Mouse (Mus musculus): ENCODE data around the gene Cib4.

Cib4 gene

GRCm38 (mm10) chr5:30545698-30546097 lies at the start of gene Cib4:
TSS of gene Cib4 (minus strand) at chr5:30545836.
- no peak for DNase-seq (ENCODE audit: low read depth, low spot score)

- DNase-seq (ENCODE audit: low read depth, low spot score) = no peak
These were observed 49.4 kb upstream of the Cib4 start for GRCm38 (mm10) chr5:30594953-30595560.

DNA sequence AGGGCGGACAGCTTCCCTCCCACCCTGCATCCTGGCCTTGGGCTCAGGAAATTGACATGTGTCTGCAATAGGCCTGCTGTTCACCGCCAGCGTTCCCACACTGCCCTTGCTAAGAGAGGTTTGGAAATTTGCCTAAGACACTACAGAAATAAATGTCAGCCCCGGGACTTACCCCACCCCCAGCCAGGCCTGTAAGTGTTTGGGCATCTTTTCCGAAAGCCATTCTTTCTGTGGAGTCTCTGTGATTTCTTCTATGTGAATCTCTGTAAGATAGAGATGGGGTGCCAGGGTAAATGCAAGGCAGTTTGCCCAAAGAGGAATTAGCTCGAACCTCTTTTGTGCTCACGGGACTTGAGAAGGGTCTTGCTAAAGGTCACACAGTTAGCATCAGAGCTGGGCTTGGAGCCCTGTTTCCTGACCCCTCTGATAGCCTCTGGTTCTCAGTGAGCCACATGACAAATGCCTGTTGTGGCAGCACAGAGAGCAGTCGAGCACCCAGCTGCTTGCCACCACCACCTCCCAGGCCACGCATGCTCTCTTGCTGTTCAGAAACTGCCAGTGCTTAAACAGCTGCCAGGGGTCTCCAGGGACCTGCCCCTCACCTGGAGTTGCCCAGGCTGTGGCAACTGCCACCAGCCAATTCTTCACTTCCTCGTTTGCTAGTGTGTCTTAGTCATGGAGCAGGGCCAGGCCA lies 48.3 kb upstream of the Cib4 start:
- DNase-seq (ENCODE audit: low read depth, low spot score) = no peak

- no peak for DNase-seq (ENCODE audit: low read depth, low spot score)
These were observed 47.7 kb upstream of the Cib4 start for GRCm38 (mm10) chr5:30593360-30593759.

DNA sequence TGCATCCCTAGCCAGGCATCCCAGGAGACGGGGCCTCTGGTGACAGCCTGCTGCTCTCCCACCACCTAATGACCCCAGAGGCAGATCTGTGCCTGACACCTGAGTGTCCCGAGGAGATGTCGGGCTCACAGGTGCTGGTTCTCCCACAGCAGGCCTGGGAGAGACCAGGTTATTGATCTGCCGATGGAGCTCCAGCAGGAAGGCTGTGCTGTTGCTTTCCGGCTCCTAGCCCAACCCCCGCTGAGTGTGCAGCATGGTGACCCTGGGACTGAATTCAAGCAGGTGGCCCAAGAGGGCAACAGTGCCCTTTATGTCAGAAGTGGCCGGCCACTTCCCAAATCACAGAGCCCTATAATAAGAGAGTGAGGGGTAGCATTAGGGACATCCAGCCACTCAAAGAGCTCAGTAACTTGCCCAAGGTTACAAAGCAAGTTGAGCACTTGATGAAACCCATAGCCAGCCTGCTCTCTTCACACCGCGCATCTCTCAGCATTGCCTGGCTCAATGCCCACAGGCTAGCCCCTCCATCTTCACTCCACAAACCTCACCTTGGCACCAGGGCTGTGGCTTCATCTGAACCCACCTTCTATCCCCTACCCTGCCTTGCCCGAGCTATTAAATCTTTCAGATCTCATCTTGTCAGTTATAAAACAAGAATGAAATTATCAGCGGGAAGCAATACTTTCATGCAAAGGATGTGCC lies 46.8 kb upstream of the Cib4 start:
- DNase-seq (ENCODE audit: low read depth, low spot score) = no peak

GRCm38 (mm10) chr5:30591786-30592185 lies 46.1 kb upstream of the Cib4 start:
- DNase-seq (ENCODE audit: low read depth, low spot score) = no peak

DNA sequence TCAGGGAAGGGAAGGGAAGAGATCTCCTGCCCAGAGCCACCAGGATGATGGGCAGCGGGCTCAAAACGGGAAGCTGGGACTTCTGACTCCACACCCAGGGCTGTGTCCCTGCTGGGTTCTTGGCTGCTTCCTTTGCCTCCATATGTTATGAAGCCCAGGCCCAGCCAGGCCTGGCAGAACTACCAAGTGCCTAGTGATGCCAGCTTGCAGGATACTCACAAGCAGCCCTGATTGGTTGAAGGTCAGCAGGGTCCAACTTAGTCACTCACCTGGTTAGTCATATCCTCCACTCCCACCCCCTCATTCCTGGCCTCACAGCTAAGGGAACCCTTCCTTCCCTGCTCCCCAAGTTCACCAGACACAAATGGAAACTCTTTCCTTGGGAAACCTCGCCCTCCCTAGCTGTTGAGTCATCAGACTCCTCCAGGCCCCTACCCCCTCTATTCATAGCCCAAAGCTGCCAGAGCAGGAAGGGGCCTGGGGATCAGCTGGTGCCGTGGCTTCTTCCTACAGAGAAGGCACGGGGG lies 45.6 kb upstream of the Cib4 start:
- DNase-seq (ENCODE audit: low read depth, low spot score) = no peak

DNA sequence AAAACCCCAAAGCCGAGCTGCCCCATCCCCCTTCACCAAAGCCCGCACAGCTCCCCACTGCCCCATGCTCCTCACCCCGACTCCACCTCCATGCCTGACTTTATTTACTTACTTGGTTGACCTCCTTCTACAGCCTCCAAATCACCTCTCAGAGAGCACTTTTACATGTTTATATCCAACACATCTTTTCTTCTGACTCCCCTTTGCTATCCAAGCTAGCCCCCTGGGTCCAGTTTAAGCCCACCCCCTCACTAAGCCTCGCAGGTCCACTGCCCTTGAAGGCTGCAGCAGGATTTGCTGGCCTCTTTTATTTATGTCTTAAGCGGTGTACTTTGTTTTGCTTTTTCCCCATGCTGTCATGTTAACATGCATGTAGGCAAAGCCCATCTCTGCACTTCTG lies 44.6 kb upstream of the Cib4 start:
- DNase-seq (ENCODE audit: low read depth, low spot score) = no peak

DNA sequence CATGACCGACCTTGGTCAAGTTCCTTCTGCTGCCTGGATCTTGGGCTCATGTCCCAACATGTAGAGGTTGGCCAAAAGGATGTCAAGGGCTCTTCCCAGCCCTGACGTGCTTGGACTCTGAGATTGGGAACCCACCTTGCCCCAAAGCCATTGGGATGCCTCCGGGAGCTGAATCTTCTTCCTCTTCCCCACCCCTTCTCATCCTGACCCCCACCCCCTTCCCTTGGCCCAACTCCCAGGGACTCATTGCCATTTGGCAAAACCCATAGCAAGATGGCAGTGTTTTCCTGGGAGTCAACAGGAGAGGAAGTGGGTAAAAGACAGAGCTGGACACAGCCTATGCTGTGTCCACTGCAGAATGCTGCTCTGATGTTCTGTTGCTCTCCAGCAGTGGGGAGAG lies 43.9 kb upstream of the Cib4 start:
- no peak for DNase-seq (ENCODE audit: low read depth, low spot score)

- no peak for DNase-seq (ENCODE audit: low read depth, low spot score)
These were observed 43.4 kb upstream of the Cib4 start for GRCm38 (mm10) chr5:30589069-30589468.

- no peak for DNase-seq (ENCODE audit: low read depth, low spot score)
These were observed 42.8 kb upstream of the Cib4 start for GRCm38 (mm10) chr5:30588301-30588968.

DNA sequence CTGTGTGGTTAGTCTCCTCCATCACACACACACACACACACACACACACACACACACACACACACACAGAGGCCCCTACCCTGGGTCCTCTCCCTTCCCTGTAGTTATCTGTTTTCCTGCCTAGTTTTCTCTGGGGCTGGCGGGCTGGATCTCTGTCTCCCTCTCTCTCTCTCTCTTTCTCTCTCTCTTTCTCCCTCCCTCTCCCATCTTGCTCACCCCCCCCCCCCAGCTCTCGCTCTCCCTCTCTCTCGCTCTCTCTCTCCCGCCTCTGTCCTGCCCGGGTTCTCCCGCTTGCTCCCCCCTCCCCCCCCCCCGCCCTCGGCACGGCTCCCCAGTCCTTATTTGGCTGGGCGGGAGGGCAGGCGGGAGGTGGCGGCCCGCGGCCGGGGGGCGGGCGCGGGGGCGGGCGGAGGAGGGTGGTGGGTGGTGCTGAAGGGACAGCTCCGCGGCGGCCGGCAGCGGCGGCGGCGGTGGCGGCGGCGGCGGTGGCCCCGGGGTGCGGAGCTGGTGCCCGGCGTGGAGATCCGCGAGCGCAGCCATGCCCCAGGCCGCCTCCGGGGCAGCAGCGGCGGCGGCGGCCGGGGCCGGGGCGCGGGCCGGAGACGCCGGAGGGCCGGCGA lies 42.2 kb upstream of the Cib4 start, which contains the start of gene Kcnk3:
Gene Kcnk3 (plus strand): TSS at position 490 of the 620 bp plus-strand sequence.
- peak; percentile 30 for DNase-seq (ENCODE audit: low read depth, low spot score)

- no peak for DNase-seq (ENCODE audit: low read depth, low spot score)
These were observed 41.5 kb upstream of the Cib4 start for GRCm38 (mm10) chr5:30587101-30587500.

DNA sequence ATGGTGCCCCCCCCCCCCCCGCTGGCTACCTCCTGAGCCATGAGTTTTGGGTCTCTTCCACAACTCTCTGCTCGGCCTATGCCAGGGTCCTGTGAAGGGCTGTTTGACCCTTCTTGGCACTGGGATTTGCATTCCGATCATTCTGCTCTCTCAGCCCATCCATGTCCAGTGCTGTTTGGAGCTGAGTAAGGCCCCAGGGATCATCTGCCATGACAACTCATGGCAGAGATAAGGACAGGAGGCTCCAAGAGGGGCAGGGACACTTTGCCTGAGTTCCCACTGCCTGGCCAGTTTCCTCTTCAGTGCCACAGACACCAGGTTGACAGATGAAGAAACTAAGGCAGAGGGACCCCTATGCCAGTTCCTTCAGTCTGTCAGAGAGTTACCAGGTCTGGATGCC lies 41.0 kb upstream of the Cib4 start:
- no peak for DNase-seq (ENCODE audit: low read depth, low spot score)

- DNase-seq (ENCODE audit: low read depth, low spot score) = no peak
These were observed 36.4 kb upstream of the Cib4 start for GRCm38 (mm10) chr5:30582017-30582416.

DNA sequence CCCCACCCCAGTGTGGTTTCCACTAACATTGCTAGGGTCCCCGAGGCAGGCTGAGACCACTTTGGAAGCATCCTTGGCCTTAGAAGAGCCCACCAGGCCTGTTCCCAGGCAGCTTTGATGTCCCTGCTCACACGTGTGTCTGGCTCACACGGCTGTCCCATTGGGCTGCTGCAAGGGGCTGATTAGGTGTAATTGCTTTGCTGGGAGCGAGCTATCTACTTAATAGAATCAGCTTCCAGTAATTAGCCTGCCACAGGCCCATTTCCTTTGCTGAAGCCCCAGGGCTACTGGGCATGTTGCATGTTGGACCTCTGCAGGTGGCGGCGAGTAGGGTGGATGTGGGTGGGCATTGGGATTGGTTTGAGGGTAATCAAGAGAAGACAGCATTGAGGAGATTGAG lies 35.1 kb upstream of the Cib4 start:
- DNase-seq (ENCODE audit: low read depth, low spot score) = no peak

GRCm38 (mm10) chr5:30578445-30579080 lies 32.9 kb upstream of the Cib4 start:
- no peak for DNase-seq (ENCODE audit: low read depth, low spot score)

- no peak for DNase-seq (ENCODE audit: low read depth, low spot score)
These were observed 32.1 kb upstream of the Cib4 start for GRCm38 (mm10) chr5:30577654-30578310.

GRCm38 (mm10) chr5:30577251-30577650 lies 31.6 kb upstream of the Cib4 start:
- no peak for DNase-seq (ENCODE audit: low read depth, low spot score)

DNA sequence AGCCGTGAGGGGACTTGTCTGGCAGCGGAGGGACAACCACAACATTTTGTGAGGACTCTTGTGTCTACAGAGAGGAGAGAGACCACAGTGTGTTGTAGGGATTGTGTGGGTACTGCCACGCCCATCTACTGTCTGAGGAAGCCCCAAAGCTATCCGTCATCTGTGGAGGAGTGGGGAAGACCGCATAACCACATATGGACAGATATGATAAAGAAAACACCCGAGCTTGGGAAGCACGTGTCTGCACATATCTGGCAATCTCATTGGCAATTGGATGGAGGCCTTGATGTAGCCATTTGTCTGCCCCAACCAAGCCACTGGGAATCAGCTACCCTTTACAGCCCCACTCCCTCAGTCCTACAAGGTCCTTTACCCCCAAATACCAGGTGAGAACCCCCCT lies 30.6 kb upstream of the Cib4 start:
- DNase-seq (ENCODE audit: low read depth, low spot score) = no peak

GRCm38 (mm10) chr5:30574367-30574766 lies 28.7 kb upstream of the Cib4 start:
- no peak for DNase-seq (ENCODE audit: low read depth, low spot score)
